Mouse (Mus musculus) A20 (cell line): ENCODE measurements at regions not wholly inside any gene's neighbourhood (a gene's known extent, or its start where the extent isn't known, plus 50 kb on each side); places are given as distances from the start of the nearest gene placed in this dataset.
"Not testable (repeated sequence)": the region's sequence is repeated elsewhere in the genome, so short reads cannot be mapped to it uniquely, and the experiment has no call there.

ENCODE experiments used
- DNase-seq: peaks from one replicate; pipeline ENCODE4 v3.0.0-alpha.2; 2011; ENCODE audit warnings: low read depth, low spot score

DNA sequence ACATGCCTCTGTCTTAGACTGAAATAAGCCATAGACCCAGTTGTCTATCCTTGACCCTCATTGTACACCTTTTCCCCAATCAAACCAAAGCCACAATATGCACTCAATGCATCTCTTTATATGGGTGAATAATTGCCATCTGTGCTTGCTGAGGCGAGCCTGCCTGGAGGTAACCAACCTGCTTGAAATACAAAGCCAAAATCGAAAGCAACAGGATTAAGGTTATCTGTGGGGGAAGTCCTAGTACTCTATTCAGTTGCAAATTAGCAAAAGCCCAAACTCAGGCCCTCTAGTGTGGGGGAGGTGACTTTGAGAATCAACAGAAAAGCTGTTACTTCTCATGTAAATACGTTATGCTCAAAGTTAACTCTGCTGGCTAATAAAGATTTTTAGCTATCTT is 246.2 kb upstream of the Fundc1 start:
- peak; percentile 29 for DNase-seq

DNA sequence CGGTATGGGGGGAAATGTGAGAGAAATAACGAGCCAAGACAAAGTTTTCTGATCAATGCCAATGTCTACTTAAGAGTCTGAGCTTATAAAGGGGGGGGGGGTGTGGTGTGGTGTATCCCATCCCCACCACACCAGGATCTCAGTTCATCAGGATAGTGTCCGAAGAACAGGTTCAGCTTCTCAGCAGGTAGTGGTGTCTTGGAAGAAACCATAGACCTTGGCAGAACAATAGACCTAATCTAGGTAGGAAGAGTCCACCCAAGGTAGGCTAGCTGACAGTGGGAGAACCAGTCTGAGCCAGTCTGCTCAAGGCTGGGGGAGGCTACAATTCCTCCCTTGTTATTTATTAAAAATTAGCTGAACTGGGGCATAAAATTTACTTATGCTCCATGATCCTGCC is 245.5 kb upstream of the Fundc1 start:
- no peak for DNase-seq

DNA sequence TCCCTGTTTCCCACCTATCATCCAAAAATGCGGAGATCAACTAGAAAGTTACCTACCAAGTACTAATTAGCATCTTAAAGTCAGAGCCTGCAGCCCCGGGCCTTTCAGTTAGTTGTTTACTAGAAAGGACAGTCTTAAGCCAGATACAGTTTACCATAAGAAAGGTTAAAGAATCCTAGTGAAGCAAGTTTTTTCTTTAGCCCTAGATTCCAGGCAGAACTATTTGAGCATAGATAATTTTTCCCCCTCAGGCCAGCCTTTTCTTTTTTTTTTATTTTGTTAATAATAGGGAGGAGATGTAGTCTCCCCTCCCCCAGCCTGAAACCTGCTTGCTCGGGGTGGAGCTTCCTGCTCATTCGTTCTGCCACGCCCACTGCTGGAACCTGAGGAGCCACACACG is 215.9 kb upstream of the Fundc1 start:
- not testable (repeated sequence) for DNase-seq

DNA sequence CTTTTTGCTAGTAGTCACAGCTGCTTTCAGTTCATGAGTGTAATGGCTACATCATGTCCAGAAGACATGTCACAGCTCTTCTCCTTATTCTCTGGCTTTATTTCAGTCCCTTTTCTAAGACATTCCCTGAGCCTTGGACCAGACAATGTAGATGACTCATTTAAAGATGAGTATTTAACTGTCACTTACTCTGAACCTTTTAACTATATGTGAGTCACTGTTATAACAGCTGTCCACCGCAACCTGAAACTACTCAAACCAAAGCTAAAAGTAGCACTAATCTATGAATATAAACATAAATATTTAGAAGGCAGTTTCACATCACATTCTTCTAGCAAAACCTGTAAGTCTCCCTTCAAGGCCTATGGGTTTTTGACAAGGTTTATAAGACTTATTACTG is 203.8 kb upstream of the Fundc1 start:
- no peak for DNase-seq

DNA sequence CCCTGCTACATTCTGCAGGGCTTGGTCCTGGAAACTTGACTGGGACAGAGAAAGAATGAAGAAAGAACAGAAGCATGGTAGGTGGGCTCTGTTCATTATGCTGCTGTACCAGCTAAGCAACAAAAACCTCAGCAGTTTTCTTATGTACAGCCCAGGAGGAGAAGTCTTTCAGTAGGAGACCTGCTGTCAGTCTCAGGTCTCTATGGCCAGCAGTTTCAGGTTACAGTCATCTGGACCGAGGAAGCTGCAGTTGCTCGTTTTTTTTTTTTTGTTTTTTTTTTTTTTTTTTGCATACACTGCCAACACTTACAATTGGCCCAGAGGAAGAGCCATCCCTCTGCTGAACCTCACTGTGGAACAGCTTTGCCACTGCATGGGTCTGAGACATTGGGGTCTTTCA is 180.7 kb upstream of the Fundc1 start:
- peak; percentile 1 for DNase-seq

DNA sequence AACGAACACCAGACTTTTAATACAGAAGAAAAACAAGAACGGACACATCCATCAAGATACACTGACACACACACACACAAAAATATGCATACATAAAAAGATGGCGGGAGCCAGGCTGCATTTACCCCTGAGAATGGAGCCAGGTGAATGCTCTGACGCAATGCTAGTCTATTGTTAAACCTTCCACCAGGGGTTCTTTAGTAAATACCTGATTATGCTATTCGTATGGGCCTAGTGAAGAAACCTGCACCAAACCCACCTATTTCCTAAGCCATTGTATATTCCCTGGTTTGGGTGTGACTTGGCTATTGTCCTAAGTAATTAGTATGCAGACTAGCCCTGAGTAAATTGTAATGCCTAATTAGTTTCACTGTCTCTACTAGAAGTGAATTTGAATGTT is 179.3 kb upstream of the Fundc1 start:
- no peak for DNase-seq

DNA sequence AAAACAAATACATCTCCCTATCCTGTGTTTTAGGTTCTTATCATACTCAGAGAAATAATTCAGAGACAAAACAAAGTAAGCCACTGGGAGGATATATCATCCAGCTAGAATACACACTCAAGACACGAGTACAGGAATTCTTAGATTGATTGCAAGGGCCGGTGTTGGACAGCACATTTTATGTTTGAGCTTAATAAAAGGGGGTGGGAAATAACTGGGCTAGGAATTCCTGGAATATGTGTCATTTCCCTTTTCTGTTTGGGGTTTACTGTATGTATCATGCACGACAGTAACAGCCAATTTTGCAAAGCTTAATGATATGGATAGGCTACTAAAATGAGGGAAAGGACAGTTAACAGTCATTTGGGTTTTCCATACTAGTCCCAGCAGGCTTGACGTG is 158.1 kb upstream of the Fundc1 start:
- no peak for DNase-seq

DNA sequence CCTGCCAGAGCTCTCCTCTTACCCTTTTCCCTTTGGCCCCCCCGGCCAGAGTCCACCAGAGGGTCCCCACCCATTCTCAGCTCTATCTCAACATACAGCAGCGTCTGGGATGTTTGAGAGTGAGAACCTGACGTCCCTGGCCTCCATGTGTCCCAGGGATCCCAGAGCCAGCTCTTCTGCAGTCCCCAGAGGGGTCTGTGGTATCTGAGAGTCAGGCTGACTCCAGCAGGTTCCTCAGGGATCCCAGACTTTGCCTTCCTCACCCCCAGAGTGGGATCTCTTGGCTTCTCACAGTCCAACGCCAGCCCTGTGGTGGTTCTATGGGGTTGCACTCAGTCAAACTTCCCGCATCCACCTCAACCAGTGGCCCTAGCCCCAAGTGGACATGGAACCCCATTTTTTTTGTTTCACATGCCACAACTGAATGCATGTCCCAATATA is 153.7 kb upstream of the Fundc1 start:
- DNase-seq, result no peak

DNA sequence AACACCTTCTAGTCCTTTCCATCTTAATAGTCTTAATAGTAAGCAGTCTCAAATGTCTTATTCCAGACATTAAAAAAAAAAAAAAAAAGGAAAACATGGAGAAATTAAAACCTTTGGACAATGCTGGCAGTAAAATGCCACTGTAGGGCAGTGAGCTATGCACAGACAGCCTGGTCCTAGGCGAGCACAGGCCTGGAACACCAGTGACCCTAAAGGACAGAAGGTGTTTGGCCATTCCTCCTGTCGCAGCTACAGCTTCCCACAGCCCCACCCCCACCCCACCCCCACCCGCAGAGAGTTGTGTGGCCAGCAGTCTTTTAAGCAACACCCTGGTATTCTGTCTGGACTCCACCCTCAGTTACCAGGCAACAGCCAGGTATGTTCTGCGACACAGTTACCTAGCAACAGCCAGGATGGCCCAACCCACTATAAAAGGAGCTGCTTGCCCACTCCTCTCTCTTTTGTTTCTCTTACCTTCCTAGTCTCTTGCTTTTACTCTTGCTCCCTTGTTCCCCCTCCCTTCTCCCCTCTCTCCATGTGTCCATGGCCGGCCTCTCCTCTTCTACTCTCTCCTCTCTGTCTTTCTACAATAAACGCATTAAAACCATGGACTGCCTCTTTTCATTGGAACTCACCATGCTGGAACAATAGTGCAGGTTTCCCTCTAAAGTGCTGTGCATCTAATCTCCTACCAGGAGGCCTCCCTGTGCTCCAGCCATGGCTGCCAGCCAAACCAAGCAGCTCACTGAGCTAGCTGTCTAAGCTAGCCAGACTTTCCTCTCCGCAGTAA is 153.1 kb upstream of the Fundc1 start:
- no peak for DNase-seq

DNA sequence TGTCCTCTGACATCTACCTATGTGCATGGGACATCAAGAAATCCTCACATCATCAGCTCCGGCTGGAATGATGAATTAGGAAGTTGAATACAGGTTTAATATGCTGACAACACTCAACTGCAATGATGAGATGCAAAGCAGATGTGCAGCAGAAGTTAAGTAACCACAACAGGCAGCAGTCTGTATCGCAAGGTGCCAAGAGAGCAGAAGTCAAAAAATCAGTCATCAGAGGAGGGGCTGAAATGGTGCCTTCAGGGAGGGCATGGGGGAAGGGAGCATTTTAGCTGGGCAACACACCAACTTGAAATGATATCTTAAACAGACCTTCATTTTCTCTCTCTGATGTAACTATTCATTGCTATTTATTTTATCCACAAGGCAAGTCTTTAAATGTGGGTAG is 152.3 kb upstream of the Fundc1 start:
- no peak for DNase-seq

DNA sequence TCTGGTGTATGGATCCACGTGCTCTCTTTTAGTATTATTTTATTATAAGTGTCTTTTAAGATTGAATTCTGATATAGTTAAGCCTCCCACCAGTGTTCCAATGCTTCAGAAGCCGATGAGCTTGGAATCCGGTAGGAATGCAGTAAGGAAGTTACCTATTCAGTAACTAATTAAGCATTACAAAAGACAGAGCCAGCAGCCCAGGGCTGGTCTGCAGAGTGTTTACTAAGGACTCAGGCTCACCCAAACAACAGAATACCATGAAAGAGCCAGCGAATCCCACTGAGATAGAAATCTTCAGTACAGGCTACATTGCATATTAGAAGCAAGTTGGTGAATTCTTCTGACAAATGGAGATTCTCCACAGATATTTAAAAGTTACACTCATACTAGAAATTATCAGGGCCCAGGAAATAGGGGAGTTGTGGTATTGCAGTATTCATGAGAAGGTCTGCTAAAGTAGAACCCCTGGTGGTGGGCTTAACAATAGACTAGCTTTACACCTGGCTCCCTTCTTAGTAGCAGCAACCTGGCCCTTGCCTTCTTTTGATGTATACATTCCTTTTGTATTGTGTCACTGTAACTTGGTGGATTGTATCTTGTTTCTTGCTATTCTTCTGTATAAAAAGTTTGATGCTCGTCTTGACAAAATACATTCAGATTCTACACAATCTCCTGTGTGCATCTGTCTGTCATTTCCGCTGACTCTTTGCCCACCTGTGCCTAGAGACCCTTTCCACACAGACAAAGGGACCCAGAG is 149.9 kb upstream of the Fundc1 start:
- not testable (repeated sequence) for DNase-seq

DNA sequence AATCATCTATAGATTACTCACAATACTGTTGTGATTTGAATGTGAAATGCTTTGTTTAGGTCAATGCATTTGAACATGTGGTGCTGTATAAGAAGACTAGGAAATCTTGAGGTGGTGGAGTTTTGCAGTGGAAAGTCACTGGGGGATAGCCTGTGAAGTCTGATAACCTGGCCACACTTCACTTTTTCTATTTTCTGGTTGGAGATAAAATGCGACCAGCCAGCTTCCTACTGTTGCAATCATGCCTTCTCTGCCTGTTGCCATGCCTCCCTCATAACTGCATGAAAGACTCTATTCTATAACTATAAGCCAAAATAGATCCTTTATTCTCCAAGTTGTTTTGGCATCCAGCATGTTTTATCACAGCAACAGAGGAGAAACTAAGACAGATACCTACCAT is 142.4 kb upstream of the Fundc1 start:
- DNase-seq, result no peak

DNA sequence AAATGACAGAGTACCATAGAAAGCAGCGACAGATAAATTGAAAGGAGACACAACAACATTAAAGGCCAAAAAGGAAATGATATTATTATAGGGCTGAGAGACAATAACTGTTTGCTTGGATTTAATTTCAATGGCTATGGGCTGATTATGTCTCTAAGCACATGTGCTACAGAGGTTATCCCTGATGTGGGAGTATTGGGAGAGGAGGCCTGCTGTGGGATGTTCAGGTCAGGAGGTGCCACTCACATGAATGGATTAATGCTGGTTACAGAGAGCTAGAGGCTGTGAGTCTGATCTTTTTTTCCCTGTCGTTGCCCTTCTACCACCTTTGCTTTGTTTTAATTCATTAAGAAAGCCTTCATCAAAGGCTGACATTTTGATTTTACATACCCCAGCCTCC is 140.8 kb upstream of the Fundc1 start:
- DNase-seq, result no peak

DNA sequence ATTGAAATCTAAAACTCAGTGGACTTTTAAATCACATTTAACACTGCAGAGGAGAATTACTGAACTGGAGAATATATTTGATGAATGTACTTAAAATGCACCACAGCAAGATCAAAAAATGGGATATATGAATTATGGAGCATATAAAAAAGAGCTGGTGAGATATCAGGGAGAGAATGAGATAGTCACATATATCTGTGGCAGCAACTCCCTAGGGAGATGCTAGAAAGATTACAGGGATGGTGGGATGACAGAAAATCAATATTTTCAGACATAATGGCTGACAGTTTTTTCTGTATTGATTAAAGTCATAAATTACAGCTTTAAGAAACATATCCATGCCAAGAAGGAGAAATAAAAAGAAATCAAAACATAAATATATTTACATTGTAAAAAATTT is 140.3 kb upstream of the Fundc1 start:
- DNase-seq, result no peak
